Mouse (Mus musculus) forebrain, embryonic 16.5 days (tissue): ENCODE results near the gene Ascc2. TPM values are rescaled to one million over a fixed set of nuclear protein-coding genes. Genes with fewer than 3 reads are reported as not detected.
"Not testable (repeated sequence)": the region's sequence is repeated elsewhere in the genome, so short reads cannot be mapped to it uniquely, and the experiment has no call there.

Experiments used
- ATAC-seq: fragments of 200-750 bp; cut with Nextera tagmentation; 2 replicates; pipeline ENCODE4 v1.8.0; 2017; ENCODE audit warnings: mild to moderate bottlenecking, moderate library complexity
- H3K27ac ChIP-seq: fragments of 300-500 bp; sonication (generic); 2 replicates; pipeline ENCODE4 v1.5.1; 2014; ENCODE audit warnings: low read length, control low read depth
- H3K27me3 ChIP-seq: fragments of 300-500 bp; sonication (generic); replicated peaks from 2 replicates; pipeline ENCODE4 v1.6.1; 2014; ENCODE audit warnings: low read length; ENCODE audit not compliant: control insufficient read depth, insufficient read depth
- H3K36me3 ChIP-seq: fragments of 300-500 bp; sonication (generic); 2 replicates; pipeline ENCODE4 v1.6.1; 2014; ENCODE audit not compliant: control insufficient read depth, insufficient read depth
- H3K4me1 ChIP-seq: fragments of 300-500 bp; sonication (generic); replicated peaks from 2 replicates; pipeline ENCODE4 v1.6.1; 2014; ENCODE audit warnings: low read length; ENCODE audit not compliant: control insufficient read depth, insufficient read depth
- H3K4me2 ChIP-seq: fragments of 300-500 bp; sonication (generic); 2 replicates; pipeline ENCODE4 v1.6.1; 2014; ENCODE audit warnings: mild to moderate bottlenecking, low read length, control low read depth
- H3K4me3 ChIP-seq: fragments of 300-500 bp; sonication (generic); replicated peaks from 2 replicates; pipeline ENCODE4 v1.5.1; 2014; ENCODE audit warnings: mild to moderate bottlenecking, low read length, control low read depth
- H3K9ac ChIP-seq: fragments of 300-500 bp; sonication (generic); replicated peaks from 2 replicates; pipeline ENCODE4 v1.6.1; 2014; ENCODE audit warnings: low read depth, low read length, control low read depth
- H3K9me3 ChIP-seq: fragments of 300-500 bp; sonication (generic); 2 replicates; pipeline ENCODE4 v1.6.1; 2016; ENCODE audit warnings: low read length; ENCODE audit not compliant: control insufficient read depth
- WGBS: fragments of 180-500 bp; shearing (Covaris S2); extraction: QIAGEN DNeasy Blood & Tissue Kit; methylation state at CpG from one replicate; pipeline ENCODE4 v1.1.7; 2014; 5-methylcytosine and 5-hydroxymethylcytosine counted together
- polyA plus RNA-seq: library from polyadenylated mRNA; unstranded; fragments of >200 nt; fragmentation: Nextera tagmentation; extraction: Ambion mirVana; gene quantifications from 2 replicates; pipeline ENCODE4 v1.2.1, GENCODE M21; 2015

Gene Ascc2
- polyA plus RNA-seq, 1 experiment from 2014 or later: 27.3 TPM

GRCm38 (mm10) chr11:4645180-4645579 is 7.6 kb downstream of the Ascc2 start:
- H3K4me1 ChIP-seq, H3K4me3 ChIP-seq, H3K27me3 ChIP-seq, H3K4me2 ChIP-seq, H3K9ac ChIP-seq, ATAC-seq, H3K9me3 ChIP-seq, H3K27ac ChIP-seq: not testable (repeated sequence)
- 94% methylated on average over 4 of the region's 6 CpGs for WGBS
- peaks cover 16% of the 10 kb centered on the region; the same call in 1 of the 2 replicates for H3K36me3 ChIP-seq

- Histone ChIP-seq H3K4me2 (no peak overlapping the region), H3K27me3 (no peaks in the 10 kb centered on the region), H3K27ac (no peak overlapping the region), H3K4me1 (no peaks in the 10 kb centered on the region), H3K9ac (no peak overlapping the region), H3K9me3 (no peaks in the 10 kb centered on the region), H3K4me3 (no peak overlapping the region), H3K36me3 (peaks cover 20% of the 10 kb centered on the region; the same call in 1 of the 2 replicates)
- no peak for ATAC-seq
- WGBS: 91% methylated on average over 9 of the region's 9 CpGs
These were observed 8.9 kb downstream of the Ascc2 start for GRCm38 (mm10) chr11:4646409-4646808.

- ATAC-seq: no peak
- H3K9me3 ChIP-seq: no peaks in the 10 kb centered on the region
- WGBS: 92% methylated on average over 1 of the region's 1 CpGs
- H3K4me2 ChIP-seq: no peak overlapping the region
- 0 out of 2 replicates have a peak, but pooled peaks cover 9% of the 10 kb centered on the region for H3K4me1 ChIP-seq
- H3K36me3 ChIP-seq: 0 out of 2 replicates have a peak, but pooled peaks cover 11% of the 10 kb centered on the region
- H3K27ac ChIP-seq: no peak overlapping the region
- no peak overlapping the region for H3K4me3 ChIP-seq
- no peak overlapping the region for H3K9ac ChIP-seq
- H3K27me3 ChIP-seq: no peaks in the 10 kb centered on the region
These were observed 22.3 kb downstream of the Ascc2 start for GRCm38 (mm10) chr11:4659818-4660217.

- 79% methylated on average over 7 of the region's 7 CpGs for WGBS
- no peak for ATAC-seq
- no peak overlapping the region for H3K27ac ChIP-seq
These were observed 22.9 kb downstream of the Ascc2 start for GRCm38 (mm10) chr11:4660309-4661025.

GRCm38 (mm10) chr11:4661324-4661723 is 23.8 kb downstream of the Ascc2 start:
- ATAC-seq: no peak
- Histone ChIP-seq H3K27me3 (no peaks in the 10 kb centered on the region), H3K27ac (no peak overlapping the region), H3K4me1 (0 out of 2 replicates have a peak, but pooled peaks cover 9% of the 10 kb centered on the region), H3K36me3 (0 out of 2 replicates have a peak, but pooled peaks cover 9% of the 10 kb centered on the region), H3K9me3 (no peaks in the 10 kb centered on the region), H3K4me2 (no peak overlapping the region), H3K9ac (no peak overlapping the region), H3K4me3 (no peak overlapping the region)
- WGBS: 84% methylated on average over 4 of the region's 4 CpGs

More at GRCm38 (mm10) chr11:4660309-4661025, 22.9 kb downstream of the Ascc2 start:
- H3K4me1 ChIP-seq: 0 out of 2 replicates have a peak, but pooled peaks cover 9% of the 10 kb centered on the region
- 0 out of 2 replicates have a peak, but pooled peaks cover 11% of the 10 kb centered on the region for H3K36me3 ChIP-seq
- no peak overlapping the region for H3K4me2 ChIP-seq
- no peak overlapping the region for H3K9ac ChIP-seq
- no peaks in the 10 kb centered on the region for H3K9me3 ChIP-seq
- no peak overlapping the region for H3K4me3 ChIP-seq
- H3K27me3 ChIP-seq: no peaks in the 10 kb centered on the region

GRCm38 (mm10) chr11:4661871-4662495 is 24.4 kb downstream of the Ascc2 start:
- Histone ChIP-seq H3K36me3 (0 out of 2 replicates have a peak, but pooled peaks cover 10% of the 10 kb centered on the region), H3K4me1 (0 out of 2 replicates have a peak, but pooled peaks cover 9% of the 10 kb centered on the region), H3K27me3 (no peaks in the 10 kb centered on the region), H3K4me3 (no peak overlapping the region), H3K9ac (no peak overlapping the region), H3K27ac (peak overlapping the region; percentile 3; the same call in 1 of the 2 replicates), H3K4me2 (no peak overlapping the region), H3K9me3 (no peaks in the 10 kb centered on the region)
- WGBS: 64% methylated on average over 10 of the region's 10 CpGs
- ATAC-seq: peak; percentile 62; the same call in 1 of the 2 replicates

- no peaks in the 10 kb centered on the region for H3K9me3 ChIP-seq
- WGBS: 86% methylated on average over 11 of the region's 11 CpGs
- no peak overlapping the region for H3K4me2 ChIP-seq
- H3K27me3 ChIP-seq: no peaks in the 10 kb centered on the region
- 0 out of 2 replicates have a peak, but pooled peaks cover 12% of the 10 kb centered on the region for H3K36me3 ChIP-seq
- H3K9ac ChIP-seq: no peak overlapping the region
- peak; percentile 10; the same call in 1 of the 2 replicates for ATAC-seq
- H3K4me3 ChIP-seq: no peak overlapping the region
- 0 out of 2 replicates have a peak, but pooled peaks cover 9% of the 10 kb centered on the region for H3K4me1 ChIP-seq
- peak overlapping the region; percentile 3; the same call in 1 of the 2 replicates for H3K27ac ChIP-seq
These were observed 24.9 kb downstream of the Ascc2 start for GRCm38 (mm10) chr11:4662496-4662878.

- 95% methylated on average over 4 of the region's 4 CpGs for WGBS
- no peak for ATAC-seq
- peaks cover 18% of the 10 kb centered on the region for H3K36me3 ChIP-seq
These were observed 34.2 kb downstream of the Ascc2 start for GRCm38 (mm10) chr11:4671736-4672135.

GRCm38 (mm10) chr11:4674593-4674992 is 37.0 kb downstream of the Ascc2 start:
- Histone ChIP-seq H3K9me3 (no peaks in the 10 kb centered on the region), H3K4me1 (peaks cover 6% of the 10 kb centered on the region; the same call in 1 of the 2 replicates), H3K4me3 (no peak overlapping the region), H3K9ac (no peak overlapping the region), H3K27ac (no peak overlapping the region), H3K4me2 (no peak overlapping the region), H3K27me3 (no peaks in the 10 kb centered on the region), H3K36me3 (peaks cover 19% of the 10 kb centered on the region)
- WGBS: 96% methylated on average over 1 of the region's 1 CpGs
- ATAC-seq: no peak

More at GRCm38 (mm10) chr11:4671736-4672135, 34.2 kb downstream of the Ascc2 start:
- Histone ChIP-seq H3K4me1 (no peaks in the 10 kb centered on the region), H3K4me3 (no peak overlapping the region), H3K9me3 (no peaks in the 10 kb centered on the region), H3K27me3 (no peaks in the 10 kb centered on the region), H3K9ac (no peak overlapping the region), H3K4me2 (no peak overlapping the region), H3K27ac (no peak overlapping the region)
